ENCODE assay signal across 16 mouse cellular contexts in the genomic region with DNA sequence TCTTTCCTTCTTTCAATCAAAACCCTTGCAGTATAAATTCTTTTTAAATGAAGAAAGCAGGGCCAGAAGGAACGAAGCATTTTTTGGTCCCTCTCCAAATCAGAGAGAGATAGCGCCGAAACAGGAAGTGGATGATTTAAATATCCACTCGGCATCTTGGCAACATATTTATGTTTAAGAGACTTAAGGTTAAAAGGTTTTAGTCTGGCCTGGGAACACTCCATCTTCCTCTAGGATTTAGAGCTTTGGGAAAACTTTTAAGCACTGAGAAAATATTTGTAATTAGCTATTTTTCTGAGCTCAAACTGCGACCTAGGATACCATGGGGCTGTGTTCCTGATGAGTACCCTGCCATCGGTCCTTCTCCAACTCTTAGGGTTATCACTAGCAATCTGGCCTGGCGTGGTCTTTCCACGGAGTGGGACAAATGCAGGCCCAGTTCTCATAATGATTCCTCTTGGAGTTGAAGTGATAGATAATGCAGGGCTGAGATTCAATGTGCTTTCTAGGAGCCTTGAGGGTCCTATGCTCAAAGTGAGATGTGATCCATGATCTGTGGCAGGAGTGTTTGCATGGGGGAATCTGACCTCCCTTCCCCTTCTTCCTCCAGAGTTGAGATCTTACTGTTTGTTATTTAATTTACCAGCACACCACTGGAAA. TPM values are rescaled to one million over a fixed set of nuclear protein-coding genes. Genes with fewer than 3 reads are reported as not detected.
DNase-seq lines count a peak whose midpoint lies in the region; ATAC-seq lines count a peak whose summit lies in the region.
"Had no signal": no experiment of that assay in that cellular context is flagged by ENCODE, and none has a peak within 500 bp of the region (broad histone marks: within the 10 kb centered on the region; RNA-seq: fewer than 3 reads in every experiment).

No protein-coding gene starts in this region.

- H3K27ac ChIP-seq in heart, embryonic 16.5 days (ENCODE audit: low read length) = peak overlapping the region; percentile 69
- peak overlapping the region; percentile 94 for H3K27ac ChIP-seq in lung, embryonic 16.5 days (ENCODE audit: low read length)
- peak overlapping the region; percentile 86 for H3K27ac ChIP-seq in kidney, embryonic 15.5 days
- H3K27ac ChIP-seq: forebrain, embryonic 10.5 days; hindbrain, embryonic 10.5 days had no signal

- H3K36me3 ChIP-seq in heart, embryonic 16.5 days (ENCODE audit: control insufficient read depth, insufficient read depth) = no peaks in the 10 kb centered on the region
- H3K36me3 ChIP-seq in lung, embryonic 16.5 days (ENCODE audit: control insufficient read depth, insufficient read depth, low read length) = no peaks in the 10 kb centered on the region
- no peaks in the 10 kb centered on the region for H3K36me3 ChIP-seq in kidney, embryonic 15.5 days
- H3K36me3 ChIP-seq: forebrain, embryonic 10.5 days; hindbrain, embryonic 10.5 days had no signal

- H3K9ac ChIP-seq in heart, embryonic 16.5 days (ENCODE audit: low read length) = no peak overlapping the region
- no peak overlapping the region for H3K9ac ChIP-seq in lung, embryonic 16.5 days (ENCODE audit: low read length)
- H3K9ac ChIP-seq in kidney, embryonic 15.5 days = no peak overlapping the region

- DNase-seq in heart, postnatal 25 days (ENCODE audit: low spot score) = no peak
- no peak for DNase-seq in lung, postnatal 14 days
- DNase-seq: cerebellum, adult 11 months; cerebellum, postnatal 36 days; lung, adult 2 months; thymus, adult 2 months had no signal

- peak overlapping the region; percentile 18; the same call in 1 of the 2 replicates for H3K4me2 ChIP-seq in heart, embryonic 16.5 days (ENCODE audit: low read depth, low read length)
- H3K4me2 ChIP-seq in lung, embryonic 16.5 days (ENCODE audit: low read depth, low read length) = no peak overlapping the region
- peak overlapping the region; percentile 1; the same call in 1 of the 2 replicates for H3K4me2 ChIP-seq in kidney, embryonic 15.5 days
- H3K4me2 ChIP-seq: midbrain, embryonic 11.5 days had no signal

- no peak overlapping the region for H3K4me3 ChIP-seq in heart, embryonic 16.5 days (ENCODE audit: low read length)
- H3K4me3 ChIP-seq in lung, embryonic 16.5 days (ENCODE audit: low read length) = no peak overlapping the region
- no peak overlapping the region for H3K4me3 ChIP-seq in kidney, embryonic 15.5 days (replicated peaks)
- H3K4me3 ChIP-seq: forebrain, embryonic 10.5 days; hindbrain, embryonic 10.5 days; myocyte had no signal

- H3K27me3 ChIP-seq in heart, embryonic 16.5 days (ENCODE audit: control insufficient read depth, insufficient read depth, low read length) = no peaks in the 10 kb centered on the region
- no peaks in the 10 kb centered on the region for H3K27me3 ChIP-seq in lung, embryonic 16.5 days (ENCODE audit: control insufficient read depth, insufficient read depth, low read depth, low read length)
- no peaks in the 10 kb centered on the region for H3K27me3 ChIP-seq in kidney, embryonic 15.5 days

- 39% methylated on average over 8 of the region's 8 CpGs for WGBS in heart, embryonic 16.5 days
- WGBS in lung, embryonic 16.5 days = 37% methylated on average over 8 of the region's 8 CpGs
- WGBS in kidney, embryonic 15.5 days = 38% methylated on average over 8 of the region's 8 CpGs

- H3K9me3 ChIP-seq in heart, embryonic 16.5 days (replicated peaks; ENCODE audit: control insufficient read depth, low read length) = no peaks in the 10 kb centered on the region
- H3K9me3 ChIP-seq in lung, embryonic 16.5 days (ENCODE audit: control insufficient read depth, low read length) = no peaks in the 10 kb centered on the region
- no peaks in the 10 kb centered on the region for H3K9me3 ChIP-seq in kidney, embryonic 15.5 days (replicated peaks)
- H3K9me3 ChIP-seq: forebrain, embryonic 10.5 days; hindbrain, embryonic 10.5 days had no signal

- peaks cover 16% of the 10 kb centered on the region for H3K4me1 ChIP-seq in heart, embryonic 16.5 days (ENCODE audit: control insufficient read depth, insufficient read depth, low read length)
- H3K4me1 ChIP-seq in lung, embryonic 16.5 days (replicated peaks; ENCODE audit: control insufficient read depth, insufficient read depth, low read length) = peaks cover 14% of the 10 kb centered on the region
- peaks cover 23% of the 10 kb centered on the region for H3K4me1 ChIP-seq in kidney, embryonic 15.5 days

- intact Hi-C loops in heart, postnatal 25 days (cut with DNase I) = no loop called here

- ATAC-seq in heart, embryonic 16.5 days (replicated peaks; ENCODE audit: extremely low read depth, insufficient read depth, low FRiP score) = no peak
- peak; percentile 67; the same call in 1 of the 2 replicates for ATAC-seq in lung, embryonic 16.5 days (ENCODE audit: low read depth)
- ATAC-seq in kidney, embryonic 15.5 days (replicated peaks; ENCODE audit: low FRiP score) = no peak
- ATAC-seq in activated CD4-positive, CD25-positive, alpha-beta regulatory T cell, adult 4 months = no peak
- ATAC-seq in erythroblast, adult 5-6 weeks (replicated peaks; ENCODE audit: low FRiP score, poor library complexity, severe bottlenecking) = no peak
- ATAC-seq: inflammation-experienced regulatory T-cells, adult 6 months had no signal

RNA-seq across cellular contexts. Expression of a gene that starts 28.4 kb away (rescaled TPM):
- 122 and 138 TPM in 2 replicates for polyA plus RNA-seq in heart, embryonic 16.5 days (2015; fragmentation: Nextera tagmentation; extraction: Ambion mirVana)
- 10 to 100 TPM; 49.3 to 53.1 TPM for total RNA-seq in heart, postnatal 25 days (2021)
- 243 and 279 TPM in 2 replicates for polyA plus RNA-seq in lung, embryonic 16.5 days (2015; fragmentation: Nextera tagmentation; extraction: Ambion mirVana)
- polyA plus RNA-seq in kidney, embryonic 15.5 days (2015; fragmentation: Nextera tagmentation; extraction: Ambion mirVana) = 242 and 266 TPM in 2 replicates
- polyA plus RNA-seq in activated CD4-positive, CD25-positive, alpha-beta regulatory T cell, adult 4 months (2017; shearing (Covaris generic)) = not detected
- 1.2 TPM in 1 of 2 replicates, not detected in the other for total RNA-seq in erythroblast, adult 5-6 weeks (2015; ENCODE audit: low replicate concordance)
- total RNA-seq in erythroblast, adult 5-6 weeks (2017; ENCODE audit: low replicate concordance) = 0.26 TPM in 1 of 2 replicates, not detected in the other

Comparison
In these comparisons a context has a peak if more than half of its experiments do, and no peak if none do; other contexts are left out.
1. RNA of a gene that starts 28.4 kb away (polyA plus RNA-seq): 243 to 279 TPM in lung, embryonic 16.5 days, 242 to 266 TPM in kidney, embryonic 15.5 days and 122 to 138 TPM in heart, embryonic 16.5 days; not detected in activated CD4-positive, CD25-positive, alpha-beta regulatory T cell, adult 4 months; every median in the first group is over 100 times any median in the second.
2. Peak in every context shown above with its lines, with median percentiles within 50 percentile points of each other: H3K27ac ChIP-seq.